Mouse (Mus musculus) cortical plate, adult 2 months (tissue): ENCODE results near the gene Dhx33. TPM values are rescaled to one million over a fixed set of nuclear protein-coding genes. Genes with fewer than 3 reads are reported as not detected.

ENCODE experiments used
- H3K27ac ChIP-seq: fragments of 200-500 bp; 2 replicates; pipeline ENCODE4 v1.5.1; 2012; ENCODE audit warnings: low read length, control low read depth, inconsistent platforms; ENCODE audit not compliant: insufficient read depth
- H3K4me1 ChIP-seq: fragments of 200-500 bp; 2 replicates; pipeline ENCODE4 v1.6.1; 2011; ENCODE audit warnings: low read length; ENCODE audit not compliant: control insufficient read depth, insufficient read depth
- H3K4me3 ChIP-seq: fragments of 200-500 bp; 2 replicates; pipeline ENCODE4 v1.5.1; 2011; ENCODE audit warnings: mild to moderate bottlenecking, low read length, control low read depth; ENCODE audit not compliant: insufficient read depth
- CTCF ChIP-seq: fragments of 200-500 bp; IDR thresholded peaks from 2 replicates; pipeline ENCODE4 v1.5.1; 2011; ENCODE audit warnings: mild to moderate bottlenecking, control low read depth, low read length; ENCODE audit not compliant: insufficient read depth; ENCODE audit errors: extremely low read depth
- POLR2A ChIP-seq: fragments of 200-500 bp; IDR thresholded peaks from 2 replicates; pipeline ENCODE4 v1.6.1; 2011; ENCODE audit warnings: mild to moderate bottlenecking, low read length, control low read depth; ENCODE audit not compliant: insufficient read depth; ENCODE audit errors: extremely low read depth
- polyA plus RNA-seq: library from polyadenylated mRNA; depleted of rRNA; stranded (reverse); fragments of >200 nt; gene quantifications from 2 replicates; pipeline ENCODE4 v1.2.3, GENCODE M21; 2012

Gene Dhx33
- polyA plus RNA-seq, 1 experiment = 24.8 TPM

DNA sequence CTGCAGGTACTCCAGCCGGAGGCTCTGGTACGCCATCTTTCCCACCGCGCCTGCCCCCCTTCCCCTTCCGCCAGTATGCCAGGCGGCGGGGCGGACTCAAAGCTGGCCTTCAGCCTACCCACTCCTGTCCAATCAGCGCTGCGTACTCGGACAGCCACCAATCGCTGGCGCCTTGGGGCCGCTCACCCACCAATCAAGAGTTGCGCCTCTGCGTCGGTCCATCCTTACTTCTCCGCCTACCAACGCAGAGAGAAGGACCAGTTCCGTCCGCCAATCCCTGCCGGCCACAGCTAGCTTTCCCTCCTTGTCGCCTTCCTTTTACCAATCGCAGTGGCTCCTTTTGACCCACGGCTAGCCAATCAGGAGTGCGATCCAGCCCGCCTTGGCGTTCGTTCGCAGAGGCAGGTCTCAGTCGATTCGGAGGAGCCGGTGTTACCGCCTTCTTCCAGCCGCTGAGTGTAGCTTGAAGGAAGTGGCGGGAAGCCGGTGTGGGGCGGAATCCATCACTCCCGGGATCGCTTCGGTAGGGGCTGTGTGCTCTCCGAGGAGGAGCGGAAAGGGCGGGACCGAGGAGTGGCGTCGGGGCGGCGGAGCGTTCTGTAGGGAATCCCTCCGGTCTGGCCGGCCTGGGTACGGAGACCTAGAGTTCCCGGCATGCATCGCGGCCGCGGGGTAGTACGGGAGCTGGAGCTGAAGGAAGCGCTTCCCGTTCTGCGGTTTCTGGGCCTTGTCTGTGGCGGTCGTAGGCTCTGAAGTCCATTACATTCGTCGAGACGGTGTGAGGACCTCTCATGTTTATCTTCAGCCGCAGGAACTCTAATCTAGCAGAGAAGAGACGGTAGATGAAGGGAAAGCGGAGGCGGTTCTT is 15.2 kb upstream of the Dhx33 start, which contains the start of the genes Mis12 and Derl2:
Gene Mis12 (plus strand): TSS at position 411 of the 868 bp plus-strand sequence.
Gene Derl2 (minus strand): TSS at position 641 of the 868 bp plus-strand sequence.
- H3K4me3 ChIP-seq = peak within 1 kb of the TSS; percentile 64
- H3K4me1 ChIP-seq = peaks cover 3% of the 10 kb centered on the region; the same call in 1 of the 2 replicates
- TF ChIP-seq POLR2A (peak; percentile 60; the same call in 1 of the 2 replicates), CTCF (no peak)
- 0 out of 2 replicates have a peak within 1 kb of the TSS, but pooled peaks have one; percentile 24 for H3K27ac ChIP-seq

- 0 out of 2 replicates have a peak overlapping the region, but pooled peaks have one; percentile 24 for H3K27ac ChIP-seq
- peak overlapping the region; percentile 64 for H3K4me3 ChIP-seq
- TF ChIP-seq CTCF = no peak
- TF ChIP-seq POLR2A = no peak
- peaks cover 3% of the 10 kb centered on the region; the same call in 1 of the 2 replicates for H3K4me1 ChIP-seq
These were observed 14.4 kb upstream of the Dhx33 start for GRCm38 (mm10) chr11:71018416-71019200.

- no peak overlapping the region for H3K4me3 ChIP-seq
- no peak overlapping the region for H3K27ac ChIP-seq
- H3K4me1 ChIP-seq = peaks cover 3% of the 10 kb centered on the region; the same call in 1 of the 2 replicates
- TF ChIP-seq CTCF = no peak
- TF ChIP-seq POLR2A = no peak
These were observed 12.8 kb upstream of the Dhx33 start for GRCm38 (mm10) chr11:71017051-71017450.

DNA sequence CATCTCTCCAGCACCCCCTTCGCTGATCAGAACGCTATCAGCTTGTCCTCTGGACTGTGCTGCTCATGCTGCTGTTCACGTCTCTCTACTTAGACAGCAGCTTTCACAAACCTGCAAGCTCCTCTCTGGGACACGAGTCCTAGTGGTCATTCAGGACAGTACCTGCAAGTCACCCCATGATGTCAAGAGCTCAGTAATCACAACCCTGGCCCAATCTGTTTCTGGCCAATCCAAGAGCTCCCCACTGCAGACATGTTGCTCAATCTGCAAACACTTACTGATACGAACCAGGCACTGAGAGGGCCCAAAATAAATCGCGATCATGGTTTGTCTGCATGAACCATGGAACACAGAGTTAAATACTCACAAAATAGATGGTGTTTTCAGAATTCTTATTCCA is 8.5 kb upstream of the Dhx33 start:
- no peak for TF ChIP-seq CTCF
- TF ChIP-seq POLR2A = no peak
- H3K4me1 ChIP-seq = no peaks in the 10 kb centered on the region
- H3K4me3 ChIP-seq = no peak overlapping the region
- H3K27ac ChIP-seq = no peak overlapping the region

- TF ChIP-seq CTCF = no peak
- no peak for TF ChIP-seq POLR2A
- Histone ChIP-seq H3K4me3 (no peak overlapping the region), H3K27ac (no peak overlapping the region), H3K4me1 (peaks cover 2% of the 10 kb centered on the region; the same call in 1 of the 2 replicates)
These were observed 4.1 kb upstream of the Dhx33 start for GRCm38 (mm10) chr11:71008321-71008720.

- TF ChIP-seq CTCF (no peak), POLR2A (no peak)
- no peak overlapping the region for H3K27ac ChIP-seq
- H3K4me1 ChIP-seq = peaks cover 4% of the 10 kb centered on the region; the same call in 1 of the 2 replicates
- no peak overlapping the region for H3K4me3 ChIP-seq
These were observed 3.6 kb upstream of the Dhx33 start for GRCm38 (mm10) chr11:71007831-71008230.

- TF ChIP-seq POLR2A (no peak), CTCF (no peak)
- H3K27ac ChIP-seq = no peak overlapping the region
These were observed 2.8 kb upstream of the Dhx33 start for GRCm38 (mm10) chr11:71007026-71007425.

GRCm38 (mm10) chr11:71005046-71005445 is 809 bp upstream of the Dhx33 start:
- TF ChIP-seq CTCF = no peak
- TF ChIP-seq POLR2A = no peak
- no peak overlapping the region for H3K4me3 ChIP-seq
- H3K4me1 ChIP-seq = peaks cover 5% of the 10 kb centered on the region; the same call in 1 of the 2 replicates
- no peak overlapping the region for H3K27ac ChIP-seq

More at GRCm38 (mm10) chr11:71007026-71007425, 2.8 kb upstream of the Dhx33 start:
- peaks cover 5% of the 10 kb centered on the region; the same call in 1 of the 2 replicates for H3K4me1 ChIP-seq
- H3K4me3 ChIP-seq = no peak overlapping the region
